ENCODE assay signal across 22 mouse cellular contexts in genomic region chr10:37613936-37614335, GRCm38 (mm10).
DNase-seq lines count a peak whose midpoint lies in the region; ATAC-seq and TF ChIP-seq lines count a peak whose summit lies in the region.
"Had no signal": no experiment of that assay in that cellular context is flagged by ENCODE, and none has a peak within 500 bp of the region (broad histone marks: within the 10 kb centered on the region; RNA-seq: fewer than 3 reads in every experiment).

No protein-coding gene starts in this region.

- no peak overlapping the region for H3K9ac ChIP-seq in midbrain, embryonic 11.5 days (ENCODE audit: low read length)
- H3K9ac ChIP-seq in midbrain, postnatal 0 days (replicated peaks; ENCODE audit: low read length, poor library complexity, severe bottlenecking) = no peak overlapping the region
- H3K9ac ChIP-seq: embryonic facial prominence, embryonic 13.5 days; embryonic facial prominence, embryonic 15.5 days; forebrain, embryonic 13.5 days; forebrain, embryonic 15.5 days; forebrain, postnatal 0 days had no signal

- no peak overlapping the region for H3K4me3 ChIP-seq in midbrain, embryonic 11.5 days (ENCODE audit: low read depth, low read length)
- H3K4me3 ChIP-seq in midbrain, postnatal 0 days (ENCODE audit: low read depth, low read length) = no peak overlapping the region
- H3K4me3 ChIP-seq in embryonic fibroblast, embryonic 13.5 days (ENCODE audit: insufficient read depth, low read length) = no peak overlapping the region
- H3K4me3 ChIP-seq: embryonic facial prominence, embryonic 13.5 days; embryonic facial prominence, embryonic 15.5 days; forebrain, embryonic 13.5 days; forebrain, embryonic 15.5 days had no signal

- no peak overlapping the region for H3K27ac ChIP-seq in midbrain, embryonic 11.5 days (ENCODE audit: low read depth, low read length)
- H3K27ac ChIP-seq in midbrain, postnatal 0 days (ENCODE audit: low read depth, low read length) = no peak overlapping the region
- H3K27ac ChIP-seq in embryonic fibroblast, embryonic 13.5 days (ENCODE audit: insufficient read depth, low read length) = peak overlapping the region; percentile 99
- H3K27ac ChIP-seq: embryonic facial prominence, embryonic 13.5 days; embryonic facial prominence, embryonic 15.5 days; forebrain, embryonic 13.5 days; forebrain, embryonic 15.5 days had no signal

- H3K36me3 ChIP-seq in midbrain, embryonic 11.5 days (ENCODE audit: control insufficient read depth, insufficient read depth, low read length) = no peaks in the 10 kb centered on the region
- H3K36me3 ChIP-seq in midbrain, postnatal 0 days (ENCODE audit: insufficient read depth, low read length) = no peaks in the 10 kb centered on the region
- H3K36me3 ChIP-seq: embryonic facial prominence, embryonic 13.5 days; embryonic facial prominence, embryonic 15.5 days; forebrain, embryonic 15.5 days had no signal

- 70% methylated on average over 1 of the region's 1 CpGs for WGBS in midbrain, embryonic 11.5 days
- 49% methylated on average over 1 of the region's 1 CpGs for WGBS in midbrain, postnatal 0 days

- no peak for TF ChIP-seq CTCF in midbrain, postnatal 0 days (IDR thresholded peaks at IDR 0.05)
- no peak for TF ChIP-seq CTCF in Patski (IDR thresholded peaks at IDR 0.05)
- TF ChIP-seq CTCF in embryonic fibroblast, embryonic 13.5 days (IDR thresholded peaks at IDR 0.05; ENCODE audit: borderline replicate concordance, insufficient read depth, low read length) = no peak

- H3K4me1 ChIP-seq in midbrain, embryonic 11.5 days (ENCODE audit: control insufficient read depth, insufficient read depth, low read length) = peaks cover 3% of the 10 kb centered on the region; the same call in 1 of the 2 replicates
- H3K4me1 ChIP-seq in midbrain, postnatal 0 days (ENCODE audit: insufficient read depth, low read length) = no peaks in the 10 kb centered on the region
- H3K4me1 ChIP-seq in embryonic fibroblast, embryonic 13.5 days (ENCODE audit: control insufficient read depth, insufficient read depth, low read length) = 0 out of 2 replicates have a peak, but pooled peaks cover 2% of the 10 kb centered on the region

- in situ Hi-C loops in Patski (cut with MboI; ENCODE audit: low pct_unique_long_range_greater_than_20kb) = no loop called here

- no peak overlapping the region for H3K4me2 ChIP-seq in midbrain, embryonic 11.5 days
- no peak overlapping the region for H3K4me2 ChIP-seq in midbrain, postnatal 0 days (ENCODE audit: low read depth, low read length, poor library complexity, severe bottlenecking)
- H3K4me2 ChIP-seq: embryonic facial prominence, embryonic 13.5 days; embryonic facial prominence, embryonic 15.5 days; forebrain, embryonic 13.5 days; forebrain, embryonic 15.5 days had no signal

- H3K27me3 ChIP-seq in midbrain, embryonic 11.5 days (ENCODE audit: control insufficient read depth, insufficient read depth, low read length) = no peaks in the 10 kb centered on the region
- no peaks in the 10 kb centered on the region for H3K27me3 ChIP-seq in midbrain, postnatal 0 days (ENCODE audit: insufficient read depth, low read length)
- H3K27me3 ChIP-seq in Patski = no peaks in the 10 kb centered on the region
- H3K27me3 ChIP-seq: embryonic facial prominence, embryonic 13.5 days; embryonic facial prominence, embryonic 15.5 days; forebrain, embryonic 13.5 days; forebrain, embryonic 15.5 days had no signal

- CTCF ChIA-PET in Patski (lab: Charles Lee) = interaction anchor here (1.1 kb wide), 1 partner anchor 9 kb away, joined by 3 read pairs; no protein-coding TSS in a partner anchor

- TF ChIP-seq POLR2A in embryonic fibroblast, embryonic 13.5 days (IDR thresholded peaks at IDR 0.05; ENCODE audit: low read depth, low read length) = no peak

- POLR2A ChIA-PET in Patski (lab: Charles Lee) = no interaction called here

- H3K9me3 ChIP-seq in midbrain, embryonic 11.5 days (ENCODE audit: control insufficient read depth, low read length) = no peaks in the 10 kb centered on the region
- no peaks in the 10 kb centered on the region for H3K9me3 ChIP-seq in midbrain, postnatal 0 days (ENCODE audit: low read length)
- H3K9me3 ChIP-seq: embryonic facial prominence, embryonic 13.5 days; embryonic facial prominence, embryonic 15.5 days; forebrain, embryonic 13.5 days; forebrain, embryonic 15.5 days had no signal

- peak; percentile 59 for DNase-seq in midbrain, embryonic 11.5 days (ENCODE audit: low spot score, missing footprints)
- DNase-seq in midbrain, postnatal 0 days (ENCODE audit: low spot score) = no peak
- no peak for DNase-seq in Patski (ENCODE audit: low read depth, low spot score)
- no peak for DNase-seq in heart, postnatal 25 days (ENCODE audit: low spot score)
- DNase-seq in gastrocnemius, adult 8-10 months (ENCODE audit: low spot score in 2 of 2) = no peak
- no peak for DNase-seq in adrenal gland, postnatal 10 days
- DNase-seq: adrenal gland, adult 2 months; adrenal gland, postnatal 14 days; adrenal gland, postnatal 36 days; cerebellum, adult 11-12 months; cerebellum, adult 2 months; cerebellum, adult 9-10 months; cerebellum, postnatal 14 days; cerebellum, postnatal 36 days; embryo, embryonic 11 days; forebrain, postnatal 0 days had no signal

- intact Hi-C loops in heart, postnatal 25 days (cut with DNase I) = no loop called here

- no peak for ATAC-seq in midbrain, embryonic 11.5 days (ENCODE audit: low FRiP score)
- no peak for ATAC-seq in midbrain, postnatal 0 days (ENCODE audit: low FRiP score)
- peak; percentile 57 for ATAC-seq in Patski
- ATAC-seq: activated CD4-positive, CD25-positive, alpha-beta regulatory T cell, adult 4 months; forebrain, embryonic 13.5 days; forebrain, embryonic 15.5 days; forebrain, postnatal 0 days had no signal
